Mouse (Mus musculus) c-Kit-positive CD71-negative TER-119-negative erythroid progenitor cells, embryonic 14.5 days (primary cell): ENCODE data around the gene Col19a1.
A peak's percentile ranks its signal among the peaks of the same experiment; 100 is the strongest.

ENCODE experiments used
- DNase-seq: peaks from one replicate; pipeline ENCODE4 v3.0.0-alpha.2; 2013; ENCODE audit warnings: low read depth

Gene Col19a1

GRCm38 (mm10) chr1:24461305-24461887, 125.9 kb downstream of the Col19a1 start:
- no peak for DNase-seq

GRCm38 (mm10) chr1:24458015-24458414, 129.3 kb downstream of the Col19a1 start:
- DNase-seq = no peak

- no peak for DNase-seq
Measured at GRCm38 (mm10) chr1:24452572-24453269, 134.6 kb downstream of the Col19a1 start.

GRCm38 (mm10) chr1:24452159-24452558, 135.1 kb downstream of the Col19a1 start:
- DNase-seq = no peak

- no peak for DNase-seq
Measured at GRCm38 (mm10) chr1:24437425-24437824, 149.8 kb downstream of the Col19a1 start.

GRCm38 (mm10) chr1:24428306-24428705, 159.0 kb downstream of the Col19a1 start:
- no peak for DNase-seq

GRCm38 (mm10) chr1:24378125-24378821, 209.0 kb downstream of the Col19a1 start:
- DNase-seq = peak; percentile 3

GRCm38 (mm10) chr1:24374902-24375301, 212.4 kb downstream of the Col19a1 start:
- peak; percentile 4 for DNase-seq

GRCm38 (mm10) chr1:24373671-24374070, 213.6 kb downstream of the Col19a1 start:
- no peak for DNase-seq

- no peak for DNase-seq
Measured at GRCm38 (mm10) chr1:24372471-24373258, 214.6 kb downstream of the Col19a1 start.

- peak; percentile 5 for DNase-seq
Measured at GRCm38 (mm10) chr1:24367570-24368517, 219.4 kb downstream of the Col19a1 start.

- DNase-seq = no peak
Measured at GRCm38 (mm10) chr1:24364775-24365174, 222.5 kb downstream of the Col19a1 start.

- DNase-seq = no peak
Measured at GRCm38 (mm10) chr1:24361990-24362635, 225.2 kb downstream of the Col19a1 start.

- DNase-seq = no peak
Measured at GRCm38 (mm10) chr1:24349462-24350217, 237.6 kb downstream of the Col19a1 start.

- DNase-seq = no peak
Measured at GRCm38 (mm10) chr1:24347621-24348160, 239.6 kb downstream of the Col19a1 start.

GRCm38 (mm10) chr1:24337556-24338275, 249.6 kb downstream of the Col19a1 start:
- DNase-seq = no peak

- DNase-seq = no peak
Measured at GRCm38 (mm10) chr1:24336051-24336450, 251.2 kb downstream of the Col19a1 start.

- no peak for DNase-seq
Measured at GRCm38 (mm10) chr1:24316961-24317589, 270.2 kb downstream of the Col19a1 start.
